Mouse (Mus musculus) liver, postnatal 0 days (tissue): ENCODE results near the gene Fam169a.

Experiments
- CTCF ChIP-seq: sonication (generic); IDR thresholded peaks from 2 replicates; pipeline ENCODE4 v1.5.1; 2016; ENCODE audit warnings: antibody characterized with exemption, low read depth
- EP300 ChIP-seq: IDR thresholded peaks from 2 replicates; pipeline ENCODE4 v1.6.1; 2016; ENCODE audit warnings: antibody characterized with exemption, low read depth, mild to moderate bottlenecking

- TF ChIP-seq CTCF (no peak), EP300 (no peak)
Observed at GRCm38 (mm10) chr13:97064413-97064812, 2.7 kb upstream of the Fam169a start.
